In genomic region chr11:6489257-6489656, GRCm38 (mm10) we compare ENCODE assay signal across 13 mouse cellular contexts. TPM values are rescaled to one million over a fixed set of nuclear protein-coding genes. Genes with fewer than 3 reads are reported as not detected.
DNase-seq lines count a peak whose midpoint lies in the region; ATAC-seq and TF ChIP-seq lines count a peak whose summit lies in the region.
"Had no signal": no experiment of that assay in that cellular context is flagged by ENCODE, and none has a peak within 500 bp of the region (broad histone marks: within the 10 kb centered on the region; RNA-seq: fewer than 3 reads in every experiment).

No protein-coding gene starts in this region.

- CTCF ChIA-PET in Patski (lab: Charles Lee) = interaction anchor here (0.7 to 1.9 kb wide), 6 partner anchors 8 to 37 kb away, joined by 3 to 7 read pairs (median 4); no protein-coding TSS in a partner anchor

- peak; percentile 28 for DNase-seq in adrenal gland, adult 2 months
- DNase-seq in adrenal gland, adult 8-10 months = no peak
- DNase-seq in kidney, adult 8-10 months = peak; percentile 44 to 71
- DNase-seq in Patski (ENCODE audit: low read depth, low spot score) = peak; percentile 75
- DNase-seq in kidney, postnatal 36 days = peak; percentile 33 to 51
- DNase-seq in forebrain, embryonic 11.5 days (ENCODE audit: low spot score) = no peak
- no peak for DNase-seq in limb, embryonic 10.5 days (ENCODE audit: low spot score)
- DNase-seq: cerebellum, postnatal 25 days; liver, embryonic 13.5 days had no signal

- H3K36me3 ChIP-seq in kidney, embryonic 15.5 days = no peaks in the 10 kb centered on the region
- H3K36me3 ChIP-seq in forebrain, embryonic 11.5 days (ENCODE audit: control insufficient read depth, insufficient read depth, low read length) = no peaks in the 10 kb centered on the region
- H3K36me3 ChIP-seq in limb, embryonic 10.5 days = no peaks in the 10 kb centered on the region
- H3K36me3 ChIP-seq: embryonic facial prominence, embryonic 10.5 days; intestine, embryonic 15.5 days; liver, embryonic 13.5 days; midbrain, embryonic 13.5 days had no signal

- no peak overlapping the region for H3K4me3 ChIP-seq in kidney, embryonic 15.5 days (replicated peaks)
- H3K4me3 ChIP-seq in forebrain, embryonic 11.5 days (ENCODE audit: low read depth, low read length) = no peak overlapping the region
- H3K4me3 ChIP-seq in limb, embryonic 10.5 days = no peak overlapping the region
- H3K4me3 ChIP-seq: embryonic facial prominence, embryonic 10.5 days; intestine, embryonic 15.5 days; liver, embryonic 13.5 days; midbrain, embryonic 13.5 days had no signal

- no peak overlapping the region for H3K27ac ChIP-seq in kidney, embryonic 15.5 days
- H3K27ac ChIP-seq in forebrain, embryonic 11.5 days (ENCODE audit: low read depth, low read length) = no peak overlapping the region
- no peak overlapping the region for H3K27ac ChIP-seq in limb, embryonic 10.5 days
- H3K27ac ChIP-seq: embryonic facial prominence, embryonic 10.5 days; intestine, embryonic 15.5 days; liver, embryonic 13.5 days; midbrain, embryonic 13.5 days had no signal

- 86% methylated on average over 7 of the region's 7 CpGs for WGBS in kidney, embryonic 15.5 days
- WGBS in forebrain, embryonic 11.5 days = 85% methylated on average over 7 of the region's 7 CpGs
- WGBS in limb, embryonic 10.5 days = 89% methylated on average over 7 of the region's 7 CpGs

- no peaks in the 10 kb centered on the region for H3K27me3 ChIP-seq in kidney, embryonic 15.5 days
- no peaks in the 10 kb centered on the region for H3K27me3 ChIP-seq in Patski
- H3K27me3 ChIP-seq in forebrain, embryonic 11.5 days (ENCODE audit: control insufficient read depth, insufficient read depth, low read length) = no peaks in the 10 kb centered on the region
- H3K27me3 ChIP-seq in limb, embryonic 10.5 days (ENCODE audit: low read depth, poor library complexity, severe bottlenecking) = no peaks in the 10 kb centered on the region
- H3K27me3 ChIP-seq: intestine, embryonic 15.5 days; liver, embryonic 13.5 days; midbrain, embryonic 13.5 days had no signal

- peaks cover 4% of the 10 kb centered on the region; the same call in 1 of the 2 replicates for H3K4me1 ChIP-seq in kidney, embryonic 15.5 days
- H3K4me1 ChIP-seq in forebrain, embryonic 11.5 days (replicated peaks; ENCODE audit: control insufficient read depth, insufficient read depth, low read length) = no peaks in the 10 kb centered on the region
- H3K4me1 ChIP-seq in limb, embryonic 10.5 days = no peaks in the 10 kb centered on the region
- H3K4me1 ChIP-seq: midbrain, embryonic 13.5 days had no signal

- ATAC-seq in kidney, embryonic 15.5 days (replicated peaks; ENCODE audit: low FRiP score) = no peak
- peak; percentile 93 for ATAC-seq in Patski
- no peak for ATAC-seq in forebrain, embryonic 11.5 days (replicated peaks; ENCODE audit: low FRiP score)
- ATAC-seq: midbrain, embryonic 13.5 days had no signal

- H3K4me2 ChIP-seq in kidney, embryonic 15.5 days = no peak overlapping the region
- no peak overlapping the region for H3K4me2 ChIP-seq in forebrain, embryonic 11.5 days (ENCODE audit: low read depth, low read length, severe bottlenecking)
- H3K4me2 ChIP-seq: intestine, embryonic 15.5 days; liver, embryonic 13.5 days; midbrain, embryonic 13.5 days had no signal

- TF ChIP-seq CTCF in Patski (IDR thresholded peaks at IDR 0.05) = no peak

- H3K9ac ChIP-seq in kidney, embryonic 15.5 days = no peak overlapping the region
- H3K9ac ChIP-seq in forebrain, embryonic 11.5 days (ENCODE audit: low read length) = no peak overlapping the region
- H3K9ac ChIP-seq: intestine, embryonic 15.5 days; liver, embryonic 13.5 days; midbrain, embryonic 13.5 days had no signal

- no peaks in the 10 kb centered on the region for H3K9me3 ChIP-seq in kidney, embryonic 15.5 days (replicated peaks)
- H3K9me3 ChIP-seq in forebrain, embryonic 11.5 days (ENCODE audit: control insufficient read depth, low read length) = no peaks in the 10 kb centered on the region
- H3K9me3 ChIP-seq in limb, embryonic 10.5 days (replicated peaks) = no peaks in the 10 kb centered on the region
- H3K9me3 ChIP-seq: embryonic facial prominence, embryonic 10.5 days; intestine, embryonic 15.5 days; liver, embryonic 13.5 days; midbrain, embryonic 13.5 days had no signal

- POLR2A ChIA-PET in Patski (lab: Charles Lee) = interaction anchor here (1.6 to 2.9 kb wide), 2 partner anchors 16 to 22 kb away, joined by 5 to 15 read pairs; no protein-coding TSS in a partner anchor

- in situ Hi-C loops in Patski (cut with MboI; ENCODE audit: low pct_unique_long_range_greater_than_20kb) = no loop called here

RNA-seq across cellular contexts. Expression of gene Purb, which starts 13.5 kb away (rescaled TPM):
- total RNA-seq in adrenal gland, adult 2 months (2021) = 10 to 100 TPM; 48.9 to 58.7 TPM
- 10.1 and 11.0 TPM in 2 replicates for polyA plus RNA-seq in adrenal gland, adult 2 months (2012; rRNA removed)
- 10 to 100 TPM; 54.2 to 62.0 (median 60.9) TPM for total RNA-seq in adrenal gland, adult 8-10 months (2022)
- polyA plus RNA-seq in kidney, embryonic 15.5 days (2015; fragmentation: Nextera tagmentation; extraction: Ambion mirVana) = 29.2 and 29.6 TPM in 2 replicates
- polyA plus RNA-seq in Patski (2021) = 49.1 TPM
- 14.0 and 15.0 TPM in 2 replicates for polyA plus RNA-seq in forebrain, embryonic 11.5 days (2014; fragmentation: Nextera tagmentation; extraction: Ambion mirVana)
- polyA plus RNA-seq in limb, embryonic 10.5 days (2016; fragmentation: Nextera tagmentation; extraction: Ambion mirVana) = 15.9 and 17.9 TPM in 2 replicates

RNA-seq across cellular contexts. Expression of gene Myo1g, which starts 31.5 kb away (rescaled TPM):
- 1 to 10 TPM; 2.1 to 2.6 TPM for total RNA-seq in adrenal gland, adult 2 months (2021)
- polyA plus RNA-seq in adrenal gland, adult 2 months (2012; rRNA removed) = 3.8 and 4.7 TPM in 2 replicates
- 1 to 10 TPM; 2.1 to 4.8 (median 3.4) TPM for total RNA-seq in adrenal gland, adult 8-10 months (2022)
- 1.0 and 1.4 TPM in 2 replicates for polyA plus RNA-seq in kidney, embryonic 15.5 days (2015; fragmentation: Nextera tagmentation; extraction: Ambion mirVana)
- 0.06 TPM for polyA plus RNA-seq in Patski (2021)
- 0.16 and 0.63 TPM in 2 replicates for polyA plus RNA-seq in forebrain, embryonic 11.5 days (2014; fragmentation: Nextera tagmentation; extraction: Ambion mirVana)
- polyA plus RNA-seq in limb, embryonic 10.5 days (2016; fragmentation: Nextera tagmentation; extraction: Ambion mirVana) = 0.80 and 0.86 TPM in 2 replicates

RNA-seq across cellular contexts. Expression of gene H2afv, which starts 45.0 kb away (rescaled TPM):
- total RNA-seq in adrenal gland, adult 2 months (2021) = 10 to 100 TPM; 39.2 to 86.1 TPM
- 15.0 and 17.4 TPM in 2 replicates for polyA plus RNA-seq in adrenal gland, adult 2 months (2012; rRNA removed)
- 10 to 100 TPM; 68.9 to 84.3 (median 80.5) TPM for total RNA-seq in adrenal gland, adult 8-10 months (2022)
- 552 and 602 TPM in 2 replicates for polyA plus RNA-seq in kidney, embryonic 15.5 days (2015; fragmentation: Nextera tagmentation; extraction: Ambion mirVana)
- polyA plus RNA-seq in Patski (2021) = 147 TPM
- 962 and 982 TPM in 2 replicates for polyA plus RNA-seq in forebrain, embryonic 11.5 days (2014; fragmentation: Nextera tagmentation; extraction: Ambion mirVana)
- polyA plus RNA-seq in limb, embryonic 10.5 days (2016; fragmentation: Nextera tagmentation; extraction: Ambion mirVana) = 583 and 781 TPM in 2 replicates

RNA-seq across cellular contexts. Expression of gene Ccm2, which starts 57.4 kb away (rescaled TPM):
- 10 to 100 TPM; 38.8 to 47.9 TPM for total RNA-seq in adrenal gland, adult 2 months (2021)
- polyA plus RNA-seq in adrenal gland, adult 2 months (2012; rRNA removed) = 47.0 and 48.1 TPM in 2 replicates
- total RNA-seq in adrenal gland, adult 8-10 months (2022) = 10 to 100 TPM; 35.8 to 40.8 (median 40.5) TPM
- 79.0 and 89.6 TPM in 2 replicates for polyA plus RNA-seq in kidney, embryonic 15.5 days (2015; fragmentation: Nextera tagmentation; extraction: Ambion mirVana)
- polyA plus RNA-seq in Patski (2021) = 60.9 TPM
- polyA plus RNA-seq in forebrain, embryonic 11.5 days (2014; fragmentation: Nextera tagmentation; extraction: Ambion mirVana) = 90.8 and 97.2 TPM in 2 replicates
- polyA plus RNA-seq in limb, embryonic 10.5 days (2016; fragmentation: Nextera tagmentation; extraction: Ambion mirVana) = 125 and 132 TPM in 2 replicates

Comparison
In these comparisons a context has a peak if more than half of its experiments do, and no peak if none do; other contexts are left out.
1. DNase-seq: peak in adrenal gland, adult 2 months (single experiment), kidney, adult 8-10 months (2 of 2), Patski (single experiment) and kidney, postnatal 36 days (2 of 2); none in adrenal gland, adult 8-10 months (single experiment), forebrain, embryonic 11.5 days (single experiment) and limb, embryonic 10.5 days (single experiment).